In genomic region chr1:184023971-184024370, GRCm38 (mm10) we compare ENCODE assay signal across 23 mouse cellular contexts. TPM values are rescaled to one million over a fixed set of nuclear protein-coding genes. Genes with fewer than 3 reads are reported as not detected.
DNase-seq lines count a peak whose midpoint lies in the region; TF ChIP-seq lines count a peak whose summit lies in the region.
"Had no signal": no experiment of that assay in that cellular context is flagged by ENCODE, and none has a peak within 500 bp of the region (broad histone marks: within the 10 kb centered on the region; RNA-seq: fewer than 3 reads in every experiment).

No protein-coding gene starts in this region.

- peaks cover 4% of the 10 kb centered on the region; the same call in 1 of the 2 replicates for H3K9me3 ChIP-seq in ES-Bruce4 (replicated peaks; ENCODE audit: control insufficient read depth, insufficient read depth, low read length, poor library complexity, severe bottlenecking)
- H3K9me3 ChIP-seq: embryonic facial prominence, embryonic 10.5 days; embryonic facial prominence, embryonic 13.5 days; forebrain, embryonic 12.5 days; forebrain, embryonic 15.5 days; hindbrain, embryonic 10.5 days; hindbrain, embryonic 13.5 days had no signal

- no peaks in the 10 kb centered on the region for H3K36me3 ChIP-seq in spleen, adult 2 months (ENCODE audit: control insufficient read depth, insufficient read depth, low read length)
- H3K36me3 ChIP-seq in ES-Bruce4 (ENCODE audit: control insufficient read depth, insufficient read depth, low read length, poor library complexity, severe bottlenecking): no peaks in the 10 kb centered on the region
- H3K36me3 ChIP-seq: embryonic facial prominence, embryonic 10.5 days; embryonic facial prominence, embryonic 13.5 days; forebrain, embryonic 12.5 days; forebrain, embryonic 15.5 days; hindbrain, embryonic 10.5 days; hindbrain, embryonic 13.5 days had no signal

- peak overlapping the region; percentile 27; the same call in 1 of the 2 replicates for H3K27ac ChIP-seq in spleen, adult 2 months (ENCODE audit: insufficient read depth, low read length)
- H3K27ac ChIP-seq in ES-Bruce4 (ENCODE audit: insufficient read depth, low read length): no peak overlapping the region
- H3K27ac ChIP-seq: embryonic facial prominence, embryonic 10.5 days; embryonic facial prominence, embryonic 13.5 days; forebrain, embryonic 12.5 days; forebrain, embryonic 15.5 days; hindbrain, embryonic 10.5 days; hindbrain, embryonic 13.5 days had no signal

- H3K4me1 ChIP-seq in spleen, adult 2 months (ENCODE audit: control insufficient read depth, insufficient read depth, insufficient read length): peaks cover 14% of the 10 kb centered on the region; the same call in 1 of the 2 replicates
- H3K4me1 ChIP-seq in ES-Bruce4 (ENCODE audit: control insufficient read depth, insufficient read depth, low read length): peaks cover 5% of the 10 kb centered on the region
- H3K4me1 ChIP-seq: embryonic facial prominence, embryonic 13.5 days; forebrain, embryonic 12.5 days; forebrain, embryonic 15.5 days had no signal

- no peaks in the 10 kb centered on the region for H3K27me3 ChIP-seq in spleen, adult 2 months (ENCODE audit: control insufficient read depth, insufficient read depth, low read length)
- H3K27me3 ChIP-seq in ES-Bruce4 (ENCODE audit: control insufficient read depth, insufficient read depth, low read length, poor library complexity, severe bottlenecking): no peaks in the 10 kb centered on the region
- H3K27me3 ChIP-seq: embryonic facial prominence, embryonic 13.5 days; forebrain, embryonic 12.5 days; forebrain, embryonic 15.5 days; hindbrain, embryonic 13.5 days had no signal

- no peak for DNase-seq in spleen, adult 2 months (ENCODE audit: low read depth in 1 of 2, low spot score in 2 of 2)
- DNase-seq in spleen, postnatal 36 days (ENCODE audit: low spot score in 2 of 2): no peak
- peak; percentile 8 for DNase-seq in CD4-positive helper T cell, adult 2 months (ENCODE audit: low read depth, low spot score)
- DNase-seq in gastrocnemius, adult 18-20 months (ENCODE audit: low spot score): no peak
- no peak for DNase-seq in ovary, postnatal 14 days (ENCODE audit: low spot score)
- DNase-seq: adrenal gland, adult 8-10 months; adrenal gland, postnatal 25 days; cerebellum, adult 11-12 months; cerebellum, adult 8-10 months; cerebellum, postnatal 10 days; cerebellum, postnatal 36 days; embryo, embryonic 11 days; gastrocnemius, postnatal 10 days; gastrocnemius, postnatal 36 days had no signal

- no peak for TF ChIP-seq CTCF in spleen, adult 2 months (IDR thresholded peaks at IDR 0.05; ENCODE audit: extremely low read depth, insufficient read depth, insufficient read length, insufficient replicate concordance)
- TF ChIP-seq CTCF in ES-Bruce4 (IDR thresholded peaks at IDR 0.05; ENCODE audit: low read depth, low read length): no peak

- no peak overlapping the region for H3K4me3 ChIP-seq in spleen, adult 2 months (ENCODE audit: extremely low read depth, insufficient read depth, insufficient read length)
- no peak overlapping the region for H3K4me3 ChIP-seq in ES-Bruce4 (ENCODE audit: low read depth, low read length)
- H3K4me3 ChIP-seq: embryonic facial prominence, embryonic 10.5 days; embryonic facial prominence, embryonic 13.5 days; erythroblast, embryonic 14.5 days; forebrain, embryonic 12.5 days; forebrain, embryonic 15.5 days; hindbrain, embryonic 10.5 days; hindbrain, embryonic 13.5 days had no signal

- H3K9ac ChIP-seq in ES-Bruce4 (ENCODE audit: low read depth, poor library complexity, severe bottlenecking): no peak overlapping the region
- H3K9ac ChIP-seq: embryonic facial prominence, embryonic 13.5 days; forebrain, embryonic 12.5 days; forebrain, embryonic 15.5 days; hindbrain, embryonic 13.5 days had no signal

- peak; percentile 67; the same call in 1 of the 2 replicates for TF ChIP-seq EP300 in ES-Bruce4 (IDR thresholded peaks at IDR 0.05; ENCODE audit: insufficient read depth, low read depth, low read length)

- 82% methylated on average over 2 of the region's 2 CpGs for WGBS in spleen, adult 2 months

- no peak for TF ChIP-seq POLR2A in spleen, adult 2 months (IDR thresholded peaks at IDR 0.05; ENCODE audit: low read depth, low read length)
- no peak for TF ChIP-seq POLR2A in ES-Bruce4 (IDR thresholded peaks at IDR 0.05; ENCODE audit: insufficient read depth, low read length)

RNA-seq across cellular contexts. Expression of gene 1700056E22Rik, which starts 10.1 kb away (rescaled TPM):
- polyA plus RNA-seq in spleen, adult 2 months (2012; rRNA removed): 1.8 and 3.3 TPM in 2 replicates
- 0.63 and 0.70 TPM in 2 replicates for polyA plus RNA-seq in ES-Bruce4 (2011; ENCODE audit: insufficient read depth, insufficient read length, low read depth, missing spikeins)
- total RNA-seq in gastrocnemius, adult 18-20 months (2021): under 1 TPM; 0.43 to 0.73 TPM
- total RNA-seq: granulocyte monocyte progenitor cell, adult 5-6 weeks had no signal

RNA-seq across cellular contexts. Expression of gene Dusp10, which starts 10.9 kb away (rescaled TPM):
- 23.4 and 33.8 TPM in 2 replicates for polyA plus RNA-seq in spleen, adult 2 months (2012; rRNA removed)
- 5.4 and 5.9 TPM in 2 replicates for polyA plus RNA-seq in ES-Bruce4 (2011; ENCODE audit: insufficient read depth, insufficient read length, low read depth, missing spikeins)
- total RNA-seq in gastrocnemius, adult 18-20 months (2021): 10 to 100 TPM; 12.9 to 17.0 TPM
